Mouse (Mus musculus): ENCODE results near the gene Col27a1. TPM values are rescaled to one million over a fixed set of nuclear protein-coding genes. Genes with fewer than 3 reads are reported as not detected.

The Col27a1 gene
- polyA plus RNA-seq, 1 experiment from 2014 or later = 23.6 TPM

DNA sequence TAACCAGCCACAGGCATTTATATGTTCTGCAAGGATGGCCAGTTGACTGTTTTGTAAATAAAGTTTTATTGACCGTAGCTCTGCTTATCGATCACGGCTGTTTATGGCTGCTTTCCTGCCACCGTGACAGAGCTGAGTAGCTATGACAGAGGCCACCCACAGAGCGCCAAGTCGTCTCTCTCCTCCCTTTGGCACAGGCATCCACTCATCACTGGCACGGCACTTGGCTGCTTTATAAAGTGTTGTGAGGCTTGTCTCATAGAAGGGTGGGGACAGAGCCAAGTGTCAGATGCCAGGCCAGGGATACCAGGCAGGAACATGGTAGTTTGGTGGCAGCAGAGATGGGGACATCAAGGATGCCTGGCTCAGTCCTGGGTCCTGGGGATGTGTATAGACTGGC is 43.5 kb downstream of the Col27a1 start:
- Histone ChIP-seq H3K36me3 (ENCODE audit: control insufficient read depth, insufficient read depth, low read length) (peaks cover 33% of the 10 kb centered on the region; the same call in 1 of the 2 replicates), H3K9me3 (ENCODE audit: control insufficient read depth, low read depth, low read length) (no peaks in the 10 kb centered on the region), H3K27ac (ENCODE audit: low read length) (no peak overlapping the region), H3K27me3 (ENCODE audit: control insufficient read depth, insufficient read depth, low read length) (no peaks in the 10 kb centered on the region), H3K4me2 (replicated peaks; ENCODE audit: low read depth, low read length) (no peak overlapping the region), H3K4me1 (ENCODE audit: control insufficient read depth, insufficient read depth, low read length) (0 out of 2 replicates have a peak, but pooled peaks cover 1% of the 10 kb centered on the region), H3K4me3 (ENCODE audit: low read depth, low read length) (no peak overlapping the region), H3K9ac (replicated peaks; ENCODE audit: low read depth, low read length) (no peak overlapping the region)
- ATAC-seq (ENCODE audit: insufficient number of reproducible peaks, insufficient read depth, low FRiP score, low read depth) = no peak
- WGBS = 79% methylated on average over 7 of the region's 7 CpGs

DNA sequence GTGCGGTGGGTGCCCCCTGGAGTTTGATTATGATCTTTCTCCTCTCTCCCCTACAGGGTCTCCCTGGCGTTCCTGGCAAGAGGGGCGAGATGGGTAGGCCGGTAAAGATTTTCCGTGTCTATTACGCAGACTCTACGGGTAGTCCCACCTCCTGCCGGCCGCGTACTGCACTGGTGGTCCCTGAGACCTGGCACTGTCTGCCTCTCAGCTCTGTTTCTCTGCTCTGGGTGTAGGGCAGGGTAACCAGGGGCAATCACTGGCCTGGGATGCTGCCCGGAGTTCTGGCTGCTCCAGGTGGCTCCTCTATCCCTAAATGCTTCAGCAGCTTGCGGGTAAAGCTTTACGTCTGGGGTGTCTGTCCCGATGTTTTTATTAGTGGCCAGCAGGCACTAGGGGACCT is 44.3 kb downstream of the Col27a1 start:
- no peak for ATAC-seq (ENCODE audit: insufficient number of reproducible peaks, insufficient read depth, low FRiP score, low read depth)
- Histone ChIP-seq H3K9me3 (ENCODE audit: control insufficient read depth, low read depth, low read length) (no peaks in the 10 kb centered on the region), H3K9ac (replicated peaks; ENCODE audit: low read depth, low read length) (no peak overlapping the region), H3K4me2 (replicated peaks; ENCODE audit: low read depth, low read length) (no peak overlapping the region), H3K4me3 (ENCODE audit: low read depth, low read length) (no peak overlapping the region), H3K4me1 (ENCODE audit: control insufficient read depth, insufficient read depth, low read length) (0 out of 2 replicates have a peak, but pooled peaks cover 3% of the 10 kb centered on the region), H3K27me3 (ENCODE audit: control insufficient read depth, insufficient read depth, low read length) (no peaks in the 10 kb centered on the region), H3K36me3 (ENCODE audit: control insufficient read depth, insufficient read depth, low read length) (peaks cover 31% of the 10 kb centered on the region; the same call in 1 of the 2 replicates), H3K27ac (ENCODE audit: low read length) (no peak overlapping the region)
- WGBS = 92% methylated on average over 14 of the region's 14 CpGs

DNA sequence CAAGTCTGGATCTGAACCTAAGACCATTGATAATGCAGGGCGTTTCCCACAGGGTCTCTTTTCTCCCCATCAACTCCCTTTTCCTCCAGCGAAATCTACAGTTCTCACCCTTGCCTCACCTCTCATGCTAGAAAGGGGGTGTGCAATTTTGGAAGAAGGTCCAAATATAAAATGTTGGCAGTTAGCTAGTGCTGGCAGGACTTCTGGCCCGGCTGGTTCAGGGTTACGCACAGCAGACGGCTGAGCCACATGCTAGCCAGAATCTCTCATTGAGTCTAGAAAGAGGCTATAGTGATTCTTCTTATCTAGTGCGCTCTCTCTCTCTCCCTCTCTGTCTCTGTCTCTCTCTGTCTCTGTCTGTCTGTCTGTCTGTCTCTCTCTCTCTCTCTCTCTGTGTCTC is 45.3 kb downstream of the Col27a1 start:
- no peak for ATAC-seq (ENCODE audit: insufficient number of reproducible peaks, insufficient read depth, low FRiP score, low read depth)
- H3K9me3 ChIP-seq (ENCODE audit: control insufficient read depth, low read depth, low read length) = no peaks in the 10 kb centered on the region
- 91% methylated on average over 6 of the region's 6 CpGs for WGBS
- H3K27me3 ChIP-seq (ENCODE audit: control insufficient read depth, insufficient read depth, low read length) = no peaks in the 10 kb centered on the region
- 0 out of 2 replicates have a peak, but pooled peaks cover 3% of the 10 kb centered on the region for H3K4me1 ChIP-seq (ENCODE audit: control insufficient read depth, insufficient read depth, low read length)
- H3K4me2 ChIP-seq (replicated peaks; ENCODE audit: low read depth, low read length) = no peak overlapping the region
- no peak overlapping the region for H3K9ac ChIP-seq (replicated peaks; ENCODE audit: low read depth, low read length)
- no peak overlapping the region for H3K4me3 ChIP-seq (ENCODE audit: low read depth, low read length)
- H3K27ac ChIP-seq (ENCODE audit: low read length) = no peak overlapping the region
- H3K36me3 ChIP-seq (ENCODE audit: control insufficient read depth, insufficient read depth, low read length) = peaks cover 25% of the 10 kb centered on the region; the same call in 1 of the 2 replicates

DNA sequence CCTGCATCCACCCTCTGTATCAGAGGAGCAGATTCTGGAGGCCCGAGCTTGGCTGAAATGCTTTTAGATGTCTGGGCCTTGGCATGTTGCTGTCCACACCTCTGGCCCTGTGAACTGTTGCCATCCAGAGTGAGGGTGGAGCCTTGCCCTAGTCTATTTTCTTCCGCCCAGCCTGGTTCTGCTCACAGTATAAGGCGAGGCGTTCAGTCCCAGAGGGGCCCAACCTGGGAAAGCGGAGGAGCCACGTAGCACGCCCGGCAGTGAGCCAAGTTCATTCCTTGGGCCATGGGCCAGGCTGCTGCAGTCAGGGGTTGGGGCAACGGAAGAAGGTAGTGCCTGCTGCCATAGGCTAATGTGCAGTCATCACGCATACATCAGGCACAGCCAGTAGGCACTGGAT is 46.7 kb downstream of the Col27a1 start:
- H3K9me3 ChIP-seq (ENCODE audit: control insufficient read depth, low read depth, low read length) = no peaks in the 10 kb centered on the region
- H3K27ac ChIP-seq (ENCODE audit: low read length) = no peak overlapping the region
- WGBS = 76% methylated on average over 10 of the region's 10 CpGs
- no peak overlapping the region for H3K4me3 ChIP-seq (ENCODE audit: low read depth, low read length)
- no peak overlapping the region for H3K4me2 ChIP-seq (replicated peaks; ENCODE audit: low read depth, low read length)
- 0 out of 2 replicates have a peak, but pooled peaks cover 3% of the 10 kb centered on the region for H3K4me1 ChIP-seq (ENCODE audit: control insufficient read depth, insufficient read depth, low read length)
- ATAC-seq (ENCODE audit: insufficient number of reproducible peaks, insufficient read depth, low FRiP score, low read depth) = no peak
- H3K27me3 ChIP-seq (ENCODE audit: control insufficient read depth, insufficient read depth, low read length) = no peaks in the 10 kb centered on the region
- no peak overlapping the region for H3K9ac ChIP-seq (replicated peaks; ENCODE audit: low read depth, low read length)
- peaks cover 29% of the 10 kb centered on the region; the same call in 1 of the 2 replicates for H3K36me3 ChIP-seq (ENCODE audit: control insufficient read depth, insufficient read depth, low read length)

DNA sequence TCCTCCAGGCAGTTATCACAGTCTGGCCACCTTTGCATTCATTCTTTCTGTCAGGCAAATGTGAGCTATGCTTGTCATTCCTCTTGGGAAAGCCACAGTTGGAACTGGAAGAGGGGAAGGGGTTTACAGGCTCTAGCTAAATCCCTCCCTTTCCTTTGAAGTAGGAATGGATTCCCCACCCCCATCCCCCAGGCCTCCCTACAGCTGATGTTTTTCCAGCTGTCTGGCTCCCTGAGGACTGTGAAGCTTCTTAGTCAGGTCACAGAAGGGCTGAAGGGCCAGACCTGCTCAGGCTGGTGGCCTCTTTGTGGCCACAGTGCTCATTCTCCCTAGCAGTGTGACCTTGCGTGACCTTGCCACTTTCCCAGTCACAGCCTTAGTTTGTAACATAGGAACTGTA is 49.1 kb downstream of the Col27a1 start:
- 71% methylated on average over 1 of the region's 1 CpGs for WGBS
- 0 out of 2 replicates have a peak, but pooled peaks cover 3% of the 10 kb centered on the region for H3K4me1 ChIP-seq (ENCODE audit: control insufficient read depth, insufficient read depth, low read length)
- no peak overlapping the region for H3K27ac ChIP-seq (ENCODE audit: low read length)
- H3K9ac ChIP-seq (replicated peaks; ENCODE audit: low read depth, low read length) = no peak overlapping the region
- H3K27me3 ChIP-seq (ENCODE audit: control insufficient read depth, insufficient read depth, low read length) = no peaks in the 10 kb centered on the region
- peaks cover 24% of the 10 kb centered on the region; the same call in 1 of the 2 replicates for H3K36me3 ChIP-seq (ENCODE audit: control insufficient read depth, insufficient read depth, low read length)
- no peak overlapping the region for H3K4me2 ChIP-seq (replicated peaks; ENCODE audit: low read depth, low read length)
- no peaks in the 10 kb centered on the region for H3K9me3 ChIP-seq (ENCODE audit: control insufficient read depth, low read depth, low read length)
- no peak; the same call in 1 of the 2 replicates for ATAC-seq (ENCODE audit: insufficient number of reproducible peaks, insufficient read depth, low FRiP score, low read depth)
- H3K4me3 ChIP-seq (ENCODE audit: low read depth, low read length) = no peak overlapping the region

DNA sequence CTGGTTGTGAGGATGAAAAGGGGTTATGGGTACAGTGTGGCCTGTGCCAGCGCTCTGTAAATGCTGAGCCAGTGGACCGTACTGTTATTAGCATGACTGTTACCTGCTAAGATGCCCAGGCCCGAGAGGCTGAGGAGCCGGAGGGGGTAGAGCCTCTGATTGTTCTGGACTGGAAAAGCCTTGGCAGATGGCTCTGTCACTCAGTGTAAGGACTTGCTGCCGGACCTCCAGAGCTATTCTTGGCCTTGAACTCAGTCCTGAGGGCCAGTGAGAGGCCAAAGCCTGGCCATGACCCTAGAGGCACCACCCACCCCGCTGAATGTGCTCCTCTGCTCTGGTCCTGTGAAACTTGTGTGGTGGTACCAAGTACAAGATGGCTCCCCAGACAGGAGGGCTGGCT is 52.5 kb downstream of the Col27a1 start:
- Histone ChIP-seq H3K4me3 (ENCODE audit: low read depth, low read length) (no peak overlapping the region), H3K4me1 (ENCODE audit: control insufficient read depth, insufficient read depth, low read length) (0 out of 2 replicates have a peak, but pooled peaks cover 3% of the 10 kb centered on the region), H3K27ac (ENCODE audit: low read length) (no peak overlapping the region), H3K27me3 (ENCODE audit: control insufficient read depth, insufficient read depth, low read length) (no peaks in the 10 kb centered on the region), H3K9me3 (ENCODE audit: control insufficient read depth, low read depth, low read length) (no peaks in the 10 kb centered on the region), H3K9ac (replicated peaks; ENCODE audit: low read depth, low read length) (no peak overlapping the region), H3K36me3 (ENCODE audit: control insufficient read depth, insufficient read depth, low read length) (peaks cover 30% of the 10 kb centered on the region; the same call in 1 of the 2 replicates), H3K4me2 (replicated peaks; ENCODE audit: low read depth, low read length) (no peak overlapping the region)
- WGBS = 95% methylated on average over 6 of the region's 6 CpGs
- no peak for ATAC-seq (ENCODE audit: insufficient number of reproducible peaks, insufficient read depth, low FRiP score, low read depth)

DNA sequence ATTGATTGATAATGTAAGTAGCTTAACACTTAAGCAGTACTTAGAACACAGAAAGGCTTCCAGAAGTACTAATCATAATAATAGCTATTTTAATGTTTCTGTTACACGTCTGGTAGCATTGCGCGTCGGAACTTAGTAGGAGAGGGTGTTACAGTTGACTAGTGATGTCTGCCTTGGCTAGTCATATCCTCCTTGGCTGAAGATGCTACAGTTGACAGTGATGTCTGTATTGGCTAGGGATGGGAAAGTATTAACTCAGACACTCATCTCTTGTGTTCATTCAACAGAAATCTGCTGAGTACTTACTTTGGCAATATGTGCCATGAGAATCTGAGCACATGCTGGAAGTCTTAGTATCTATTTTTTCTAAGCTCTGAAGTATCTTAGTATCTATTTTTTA is 53.3 kb downstream of the Col27a1 start:
- no peak for ATAC-seq (ENCODE audit: insufficient number of reproducible peaks, insufficient read depth, low FRiP score, low read depth)

DNA sequence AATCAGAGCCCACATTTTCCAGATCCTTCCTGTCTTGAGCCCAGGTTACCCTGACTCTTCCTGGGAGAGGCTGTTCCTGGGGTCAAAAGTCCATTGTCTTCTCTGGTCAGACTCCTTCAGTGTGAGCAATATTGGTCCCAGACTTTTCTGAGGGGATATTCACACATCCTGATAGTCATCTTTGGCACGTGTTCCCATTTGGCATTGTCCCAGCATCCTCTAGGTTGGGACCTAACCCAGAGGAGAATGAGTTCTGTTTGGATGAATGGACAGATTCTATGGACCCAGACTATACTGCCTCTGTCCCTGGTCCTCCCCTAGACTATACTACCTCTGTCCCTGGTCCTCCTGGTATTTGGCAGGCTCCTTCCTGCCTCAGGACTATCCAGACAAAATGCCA is 53.8 kb downstream of the Col27a1 start:
- ATAC-seq (ENCODE audit: insufficient number of reproducible peaks, insufficient read depth, low FRiP score, low read depth) = no peak
- H3K4me2 ChIP-seq (replicated peaks; ENCODE audit: low read depth, low read length) = no peak overlapping the region
- 84% methylated on average over 1 of the region's 1 CpGs for WGBS
- no peak overlapping the region for H3K27ac ChIP-seq (ENCODE audit: low read length)
- no peaks in the 10 kb centered on the region for H3K4me1 ChIP-seq (ENCODE audit: control insufficient read depth, insufficient read depth, low read length)
- H3K27me3 ChIP-seq (ENCODE audit: control insufficient read depth, insufficient read depth, low read length) = no peaks in the 10 kb centered on the region
- no peak overlapping the region for H3K9ac ChIP-seq (replicated peaks; ENCODE audit: low read depth, low read length)
- H3K9me3 ChIP-seq (ENCODE audit: control insufficient read depth, low read depth, low read length) = no peaks in the 10 kb centered on the region
- no peak overlapping the region for H3K4me3 ChIP-seq (ENCODE audit: low read depth, low read length)
- H3K36me3 ChIP-seq (ENCODE audit: control insufficient read depth, insufficient read depth, low read length) = peaks cover 40% of the 10 kb centered on the region

More for the DNA sequence above, 53.3 kb downstream of the Col27a1 start:
- H3K9ac ChIP-seq (replicated peaks; ENCODE audit: low read depth, low read length) = no peak overlapping the region
- H3K9me3 ChIP-seq (ENCODE audit: control insufficient read depth, low read depth, low read length) = no peaks in the 10 kb centered on the region
- no peak overlapping the region for H3K4me2 ChIP-seq (replicated peaks; ENCODE audit: low read depth, low read length)
- H3K27me3 ChIP-seq (ENCODE audit: control insufficient read depth, insufficient read depth, low read length) = no peaks in the 10 kb centered on the region
- H3K27ac ChIP-seq (ENCODE audit: low read length) = no peak overlapping the region
- H3K36me3 ChIP-seq (ENCODE audit: control insufficient read depth, insufficient read depth, low read length) = peaks cover 35% of the 10 kb centered on the region
- 0 out of 2 replicates have a peak, but pooled peaks cover 3% of the 10 kb centered on the region for H3K4me1 ChIP-seq (ENCODE audit: control insufficient read depth, insufficient read depth, low read length)
- no peak overlapping the region for H3K4me3 ChIP-seq (ENCODE audit: low read depth, low read length)
- 95% methylated on average over 4 of the region's 4 CpGs for WGBS

DNA sequence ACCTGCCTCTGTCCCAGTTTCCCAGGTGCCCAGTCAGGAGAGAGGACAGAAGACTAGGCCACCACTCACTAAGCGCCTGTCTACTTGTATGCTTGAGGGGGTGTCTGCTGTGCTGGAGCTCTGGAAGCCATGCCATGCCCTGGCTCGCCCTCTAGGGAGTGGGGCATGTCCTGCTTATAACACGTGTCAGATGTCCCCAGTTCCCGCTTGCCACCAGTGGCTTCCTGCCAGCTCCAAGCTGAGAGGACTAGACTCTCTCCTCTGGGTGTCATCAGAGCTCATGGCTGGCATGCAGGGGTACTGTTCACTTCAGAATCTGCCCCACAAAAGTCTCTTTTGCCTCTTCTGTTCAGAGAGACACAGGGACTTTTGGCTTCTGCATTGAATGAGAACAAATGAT is 55.0 kb downstream of the Col27a1 start:
- Histone ChIP-seq H3K27ac (ENCODE audit: low read length) (no peak overlapping the region), H3K4me3 (ENCODE audit: low read depth, low read length) (no peak overlapping the region), H3K4me1 (ENCODE audit: control insufficient read depth, insufficient read depth, low read length) (no peaks in the 10 kb centered on the region), H3K27me3 (ENCODE audit: control insufficient read depth, insufficient read depth, low read length) (no peaks in the 10 kb centered on the region), H3K4me2 (replicated peaks; ENCODE audit: low read depth, low read length) (no peak overlapping the region), H3K9me3 (ENCODE audit: control insufficient read depth, low read depth, low read length) (no peaks in the 10 kb centered on the region), H3K36me3 (ENCODE audit: control insufficient read depth, insufficient read depth, low read length) (peaks cover 47% of the 10 kb centered on the region), H3K9ac (replicated peaks; ENCODE audit: low read depth, low read length) (no peak overlapping the region)
- WGBS = 66% methylated on average over 4 of the region's 4 CpGs
- no peak for ATAC-seq (ENCODE audit: insufficient number of reproducible peaks, insufficient read depth, low FRiP score, low read depth)
